Mouse (Mus musculus) small intestine, adult 2 months (tissue): ENCODE measurements around the gene Ninj2. TPM values are rescaled to one million over a fixed set of nuclear protein-coding genes. Genes with fewer than 3 reads are reported as not detected.

Source experiments
- H3K27ac ChIP-seq: fragments of 200-500 bp; 2 replicates; pipeline ENCODE4 v1.5.1; 2012; ENCODE audit warnings: low read depth, low read length, control low read depth, inconsistent platforms; ENCODE audit not compliant: insufficient read depth
- H3K27me3 ChIP-seq: fragments of 200-500 bp; 2 replicates; pipeline ENCODE4 v1.6.1; 2012; ENCODE audit warnings: mild to moderate bottlenecking, moderate library complexity, low read length, inconsistent platforms; ENCODE audit not compliant: control insufficient read depth, insufficient read depth
- H3K36me3 ChIP-seq: fragments of 200-500 bp; 2 replicates; pipeline ENCODE4 v1.6.1; 2012; ENCODE audit warnings: mild to moderate bottlenecking, low read length, control low read depth, inconsistent platforms; ENCODE audit not compliant: control insufficient read depth, insufficient read depth
- H3K4me1 ChIP-seq: fragments of 200-500 bp; 2 replicates; pipeline ENCODE4 v1.6.1; 2012; ENCODE audit warnings: low read length, inconsistent platforms, mixed read lengths; ENCODE audit not compliant: control insufficient read depth, insufficient read depth, insufficient read length
- H3K4me3 ChIP-seq: fragments of 200-500 bp; 2 replicates; pipeline ENCODE4 v1.5.1; 2012; ENCODE audit warnings: low read depth, mild to moderate bottlenecking, control low read depth, inconsistent platforms, low read length, moderate library complexity
- CTCF ChIP-seq: fragments of 200-500 bp; IDR thresholded peaks from 2 replicates; pipeline ENCODE4 v1.5.1; 2012; ENCODE audit warnings: low read depth, mild to moderate bottlenecking, control low read depth, inconsistent platforms, low read length, moderate library complexity, mixed read lengths; ENCODE audit not compliant: insufficient replicate concordance, insufficient read length; ENCODE audit errors: extremely low read depth
- POLR2A ChIP-seq: fragments of 200-500 bp; IDR thresholded peaks from 2 replicates; pipeline ENCODE4 v1.6.1; 2012; ENCODE audit warnings: low read depth, mild to moderate bottlenecking, control low read depth, inconsistent platforms, low read length, moderate library complexity
- WGBS: fragments of 180-500 bp; shearing (Covaris S2); methylation state at CpG from one replicate; pipeline ENCODE4 v1.1.7; 2018; 5-methylcytosine and 5-hydroxymethylcytosine counted together
- polyA plus RNA-seq: library from polyadenylated mRNA; depleted of rRNA; stranded (reverse); fragments of >200 nt; gene quantifications from 2 replicates; pipeline ENCODE4 v1.2.3, GENCODE M21; 2012

Ninj2 gene
- polyA plus RNA-seq, 1 experiment = not detected

DNA sequence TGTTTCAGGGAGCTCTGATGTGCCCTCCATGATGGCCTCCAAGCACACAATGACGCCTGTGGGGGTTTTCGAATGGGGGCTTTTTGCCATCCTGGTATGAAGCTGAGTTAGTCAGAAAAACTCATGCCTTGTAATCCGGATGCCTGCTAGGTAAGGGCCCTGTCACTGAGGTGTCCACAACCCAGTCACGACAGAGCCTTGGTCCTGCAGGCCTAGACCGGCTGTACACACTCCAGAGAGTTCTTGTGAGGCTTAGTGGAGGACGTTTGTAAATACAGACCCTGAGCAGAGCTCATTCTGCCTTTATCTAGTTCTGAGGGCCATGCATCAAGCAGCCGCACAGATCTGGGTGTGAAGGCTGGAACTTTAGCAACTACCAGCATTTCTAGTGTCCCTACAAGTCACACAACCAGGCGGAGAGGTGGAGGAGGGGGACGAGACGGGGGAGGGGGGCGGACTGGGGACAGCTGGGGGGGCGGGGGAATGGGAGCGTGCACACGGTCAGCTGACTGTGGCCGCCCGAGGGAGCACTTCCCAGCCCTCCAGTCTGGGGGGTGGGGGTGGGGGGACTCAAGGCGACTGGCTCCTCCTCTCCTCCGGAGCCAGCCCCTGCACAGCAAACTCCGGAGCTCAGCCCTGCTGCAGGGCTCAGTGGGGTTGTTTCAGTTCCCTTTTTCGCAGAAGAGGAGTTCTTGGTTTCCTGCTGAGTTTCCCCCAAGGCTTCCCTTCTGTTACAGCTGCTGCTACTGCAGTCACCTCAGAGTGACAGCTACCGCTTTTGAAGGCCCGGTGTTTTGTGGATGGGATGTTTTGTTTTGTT lies 19.0 kb downstream of the Ninj2 start:
- no peaks in the 10 kb centered on the region for H3K27me3 ChIP-seq
- peak overlapping the region; percentile 78 for H3K27ac ChIP-seq
- 18% methylated on average over 20 of the region's 22 CpGs for WGBS
- H3K4me3 ChIP-seq = no peak overlapping the region
- peaks cover 3% of the 10 kb centered on the region; the same call in 1 of the 2 replicates for H3K4me1 ChIP-seq
- TF ChIP-seq POLR2A = peak; percentile 50; the same call in 1 of the 2 replicates
- no peak for TF ChIP-seq CTCF
- no peaks in the 10 kb centered on the region for H3K36me3 ChIP-seq

DNA sequence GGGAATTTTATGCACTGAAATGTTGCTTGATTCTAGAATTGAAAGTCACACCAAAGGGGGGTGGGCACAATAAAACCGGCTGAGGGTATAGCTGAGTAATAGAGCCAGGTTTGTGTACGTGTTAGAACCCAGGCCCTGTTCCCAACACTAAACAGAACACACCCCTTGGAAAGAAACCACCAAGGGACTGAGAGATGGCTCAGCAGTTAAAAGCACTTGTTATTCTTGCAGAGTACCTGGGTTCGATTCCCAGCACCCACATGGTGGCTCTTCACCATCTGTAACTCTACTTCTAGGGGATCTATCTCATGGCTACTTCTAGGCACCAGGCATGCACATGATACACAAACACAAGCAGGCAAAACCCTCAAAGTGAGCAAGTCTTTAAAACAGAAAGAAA lies 20.7 kb downstream of the Ninj2 start:
- H3K4me3 ChIP-seq = no peak overlapping the region
- no peaks in the 10 kb centered on the region for H3K36me3 ChIP-seq
- H3K27ac ChIP-seq = peak overlapping the region; percentile 89
- TF ChIP-seq POLR2A (no peak), CTCF (no peak)
- no peaks in the 10 kb centered on the region for H3K27me3 ChIP-seq
- peaks cover 3% of the 10 kb centered on the region; the same call in 1 of the 2 replicates for H3K4me1 ChIP-seq
- WGBS = 91% methylated on average over 3 of the region's 3 CpGs

DNA sequence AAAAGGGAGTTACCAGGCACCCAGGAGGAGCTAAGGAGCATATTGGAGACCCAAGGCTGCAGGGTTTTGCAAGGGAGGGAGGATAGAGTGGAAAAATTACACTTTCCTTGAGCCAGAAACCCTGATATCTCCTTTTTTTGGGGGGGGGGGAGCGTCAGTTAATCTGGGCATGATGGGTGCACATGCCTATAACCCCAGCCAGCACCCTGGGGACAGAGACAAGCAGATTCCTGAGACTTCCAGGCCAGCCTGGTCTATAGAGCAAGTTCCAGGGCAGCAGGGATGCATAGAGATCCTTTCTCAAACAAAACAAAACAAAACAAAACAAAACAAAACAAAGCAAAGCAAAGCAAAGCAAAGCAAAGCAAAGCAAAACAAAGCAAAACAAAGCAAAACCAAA lies 21.1 kb downstream of the Ninj2 start:
- Histone ChIP-seq H3K36me3 (no peaks in the 10 kb centered on the region), H3K4me3 (no peak overlapping the region), H3K4me1 (peaks cover 3% of the 10 kb centered on the region; the same call in 1 of the 2 replicates), H3K27me3 (no peaks in the 10 kb centered on the region), H3K27ac (peak overlapping the region; percentile 89)
- TF ChIP-seq CTCF (no peak), POLR2A (no peak)
- WGBS = 90% methylated on average over 1 of the region's 1 CpGs

DNA sequence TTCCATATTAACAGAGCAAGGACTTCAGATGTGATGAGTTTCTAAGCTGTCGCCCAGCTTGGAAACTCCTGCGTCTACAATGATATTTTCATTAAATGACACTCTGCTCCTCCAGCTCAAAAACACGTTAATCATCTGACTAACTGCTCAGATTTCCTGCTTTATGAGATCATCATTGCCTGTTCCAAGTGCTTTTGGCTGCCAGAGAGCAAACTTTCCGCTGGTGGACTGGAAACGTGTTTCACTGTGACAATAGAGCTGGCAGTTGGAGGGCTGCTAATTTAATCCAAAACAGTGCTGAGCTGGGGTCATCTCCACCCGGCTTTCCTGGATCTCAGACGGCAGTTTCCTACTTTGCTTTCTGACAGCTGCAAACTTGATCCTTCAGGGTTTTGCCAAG lies 21.5 kb downstream of the Ninj2 start:
- TF ChIP-seq CTCF (no peak), POLR2A (no peak)
- H3K27me3 ChIP-seq = no peaks in the 10 kb centered on the region
- peaks cover 3% of the 10 kb centered on the region; the same call in 1 of the 2 replicates for H3K4me1 ChIP-seq
- H3K27ac ChIP-seq = peak overlapping the region; percentile 89
- H3K4me3 ChIP-seq = no peak overlapping the region
- no peaks in the 10 kb centered on the region for H3K36me3 ChIP-seq
- WGBS = 47% methylated on average over 7 of the region's 7 CpGs

DNA sequence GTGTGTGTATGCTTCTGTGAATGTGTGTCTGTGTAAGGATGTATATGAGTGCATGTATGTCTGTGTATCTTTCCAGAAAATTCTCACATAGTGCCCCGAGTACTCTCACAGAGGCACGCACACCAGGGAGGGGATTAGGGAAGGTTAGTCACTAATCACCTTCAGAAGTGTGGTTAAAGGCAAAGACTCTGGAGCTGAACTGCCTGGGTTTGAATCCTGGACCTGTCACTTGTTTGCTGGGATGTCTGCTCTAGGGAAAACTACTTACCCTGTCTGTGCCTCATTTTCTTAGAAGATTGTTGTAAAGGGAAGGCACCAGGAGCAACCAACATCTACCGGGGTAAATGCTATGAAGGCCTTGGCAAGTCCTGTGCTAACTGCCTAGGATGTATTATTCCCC lies 22.3 kb downstream of the Ninj2 start:
- Histone ChIP-seq H3K36me3 (no peaks in the 10 kb centered on the region), H3K4me1 (peaks cover 3% of the 10 kb centered on the region; the same call in 1 of the 2 replicates), H3K27ac (no peak overlapping the region), H3K27me3 (no peaks in the 10 kb centered on the region), H3K4me3 (no peak overlapping the region)
- TF ChIP-seq POLR2A (no peak), CTCF (no peak)
- 70% methylated on average over 3 of the region's 3 CpGs for WGBS

DNA sequence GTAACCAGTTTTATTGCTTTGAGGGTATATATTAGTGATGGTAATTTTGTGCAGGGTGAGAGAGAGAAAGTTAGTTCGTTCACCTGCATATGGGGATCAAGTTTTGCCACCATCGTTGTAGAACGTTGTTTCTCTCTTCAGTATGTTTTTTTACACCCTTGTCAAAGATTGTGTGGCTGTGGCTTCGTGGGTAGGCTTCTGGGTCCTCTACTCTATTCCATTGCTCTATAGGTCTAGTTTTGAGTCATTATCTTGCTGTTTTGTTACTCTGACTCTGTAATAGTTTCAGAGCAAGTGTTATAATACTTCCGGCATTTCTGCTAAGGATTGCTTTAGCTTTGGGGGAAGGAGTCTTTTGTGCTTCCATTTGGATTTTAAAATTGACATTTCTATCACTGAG lies 26.7 kb downstream of the Ninj2 start:
- 75% methylated on average over 5 of the region's 5 CpGs for WGBS
- Histone ChIP-seq H3K27me3 (no peaks in the 10 kb centered on the region), H3K36me3 (no peaks in the 10 kb centered on the region), H3K4me1 (no peaks in the 10 kb centered on the region), H3K27ac (no peak overlapping the region), H3K4me3 (no peak overlapping the region)
- TF ChIP-seq POLR2A = no peak

DNA sequence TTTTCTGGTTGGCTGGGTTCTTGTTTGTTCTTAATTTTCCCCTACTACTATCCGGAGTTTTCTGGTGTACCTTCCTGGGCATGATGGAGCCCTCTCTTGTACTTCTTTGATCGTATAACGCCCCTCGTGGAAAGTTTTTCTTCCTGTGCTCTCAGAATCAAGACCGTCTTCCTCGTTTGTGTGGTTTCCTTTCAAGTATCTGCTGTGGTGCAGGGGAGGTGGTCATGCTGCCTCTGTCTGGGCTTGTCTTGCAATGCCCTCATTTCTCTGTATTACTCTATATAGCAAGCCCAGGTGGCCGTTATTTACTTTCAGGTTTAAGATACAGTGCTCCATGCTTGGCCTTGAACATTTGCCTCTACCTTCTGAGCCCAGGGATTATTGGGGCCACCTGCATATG lies 31.5 kb downstream of the Ninj2 start:
- no peak overlapping the region for H3K4me3 ChIP-seq
- TF ChIP-seq CTCF (no peak), POLR2A (no peak)
- H3K4me1 ChIP-seq = no peaks in the 10 kb centered on the region
- WGBS = 77% methylated on average over 7 of the region's 7 CpGs
- no peak overlapping the region for H3K27ac ChIP-seq
- no peaks in the 10 kb centered on the region for H3K27me3 ChIP-seq
- H3K36me3 ChIP-seq = no peaks in the 10 kb centered on the region
